Mouse (Mus musculus) right cerebral cortex, adult 2 months (tissue): ENCODE measurements at regions not wholly inside any gene's neighbourhood (a gene's known extent, or its start where the extent isn't known, plus 50 kb on each side); places are given as distances from the start of the nearest gene placed in this dataset.

ENCODE experiments used
- DNase-seq, 2 experiments: peaks; one replicate each; pipeline ENCODE4 v3.0.0; 2021 to 2022; ENCODE audit warnings: low spot score in 2 of 2

GRCm38 (mm10) chr1:94582526-94582925 is 530.2 kb upstream of the Pdcd1 start:
- DNase-seq, result no peak

DNA sequence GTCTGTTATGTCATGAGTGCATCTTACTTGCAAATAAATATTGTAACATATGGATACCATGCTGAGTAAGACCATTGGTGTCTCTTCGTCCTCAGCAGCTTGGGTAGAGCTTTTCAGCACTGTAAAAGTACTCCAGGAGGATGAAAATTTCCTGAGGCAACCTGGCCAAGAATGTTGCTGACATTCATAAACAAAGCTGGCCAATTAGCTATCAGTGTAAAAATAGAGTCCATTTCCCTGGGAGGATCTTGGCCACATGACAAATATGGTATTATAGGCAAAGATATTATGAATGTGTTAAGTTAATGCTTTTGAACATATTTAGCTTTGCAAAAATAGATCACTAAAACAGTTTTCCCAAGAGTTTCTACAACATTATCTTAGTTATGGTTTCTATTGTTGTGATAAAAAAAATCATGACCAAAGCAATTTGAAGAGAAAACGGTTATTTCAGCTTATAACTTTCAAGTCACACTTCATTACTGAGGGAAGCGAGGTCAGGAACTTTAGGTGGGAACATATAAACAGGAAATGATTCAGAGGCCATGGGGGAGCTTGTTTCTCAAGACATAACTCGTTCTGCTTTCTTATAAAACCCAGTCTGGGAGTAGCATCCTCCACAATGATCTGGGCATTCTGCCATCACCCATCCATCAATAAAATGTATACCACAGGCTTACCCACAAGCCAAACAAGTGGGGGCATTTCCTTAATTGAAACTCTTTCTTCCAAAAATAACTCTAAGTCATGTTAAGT is 529.5 kb upstream of the Pdcd1 start:
- no peak for DNase-seq

DNA sequence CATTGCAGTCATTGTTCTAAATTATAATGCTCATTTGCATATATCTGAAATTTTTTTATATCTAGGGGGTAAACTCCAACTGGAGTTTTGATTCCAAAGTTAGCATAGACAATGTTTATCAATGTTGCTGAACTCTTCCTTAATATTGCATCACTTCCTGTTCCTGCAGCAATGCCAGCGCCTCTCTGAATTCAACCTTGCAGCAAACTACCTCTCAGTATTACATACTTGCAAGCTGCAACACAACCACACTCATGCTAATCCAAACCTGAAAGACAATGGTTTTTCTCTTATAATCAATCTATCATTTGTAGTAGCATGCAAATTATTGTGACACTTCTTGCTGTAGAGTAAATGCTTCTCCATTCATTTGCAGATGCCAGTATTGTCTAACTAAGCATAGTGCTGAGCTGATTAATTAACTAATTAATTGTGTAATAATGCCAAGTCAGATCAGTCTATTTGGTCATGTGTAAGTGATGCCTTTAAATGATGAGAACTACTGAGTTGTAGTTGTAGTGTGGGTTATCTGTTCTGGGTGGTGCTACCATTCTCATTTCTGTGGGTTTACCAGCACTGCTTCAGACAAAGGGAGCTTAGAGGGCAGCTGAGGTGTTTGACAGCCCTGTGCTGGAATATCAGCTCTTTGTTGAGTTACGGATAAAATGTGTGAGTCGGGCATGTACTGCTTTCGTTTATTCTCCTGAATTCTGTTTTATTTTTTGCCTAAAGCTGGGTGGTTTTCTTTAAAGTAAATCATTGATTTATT is 480.6 kb upstream of the Pdcd1 start:
- no peak for DNase-seq

- no peak for DNase-seq
Measured at GRCm38 (mm10) chr1:94504080-94504520, 451.7 kb upstream of the Pdcd1 start.

DNA sequence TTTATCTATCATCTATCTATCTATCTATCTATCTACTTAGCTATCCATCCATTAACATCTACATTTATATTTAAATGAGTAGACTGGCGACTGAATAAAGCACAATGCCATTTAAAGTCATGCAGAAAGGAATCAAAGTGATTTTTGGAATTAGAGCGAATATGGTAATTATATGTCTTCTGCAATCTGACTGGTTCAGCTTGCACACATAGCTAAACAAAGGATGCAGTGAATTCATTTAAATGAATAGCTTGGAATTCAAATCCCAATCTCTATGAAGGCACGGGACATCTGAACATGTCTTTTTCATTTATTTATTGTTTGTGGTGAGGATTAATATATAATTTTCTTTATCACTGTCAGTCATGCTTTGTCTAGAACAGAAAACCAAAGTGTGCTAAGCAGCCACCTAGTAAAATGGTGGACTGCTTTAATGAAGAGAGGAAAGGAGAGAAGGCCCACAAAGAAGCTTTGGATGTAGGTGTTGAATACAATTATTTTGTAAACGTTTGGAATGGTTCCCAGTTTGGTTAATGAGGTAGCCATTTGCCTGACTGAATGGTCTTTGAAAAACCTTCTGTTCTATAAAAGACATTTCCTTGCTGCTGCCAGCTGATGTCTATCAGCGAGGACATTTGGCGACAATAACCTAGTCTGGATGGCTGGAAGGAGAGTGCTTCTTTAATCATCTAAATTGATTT is 451.2 kb upstream of the Pdcd1 start:
- no peak for DNase-seq

DNA sequence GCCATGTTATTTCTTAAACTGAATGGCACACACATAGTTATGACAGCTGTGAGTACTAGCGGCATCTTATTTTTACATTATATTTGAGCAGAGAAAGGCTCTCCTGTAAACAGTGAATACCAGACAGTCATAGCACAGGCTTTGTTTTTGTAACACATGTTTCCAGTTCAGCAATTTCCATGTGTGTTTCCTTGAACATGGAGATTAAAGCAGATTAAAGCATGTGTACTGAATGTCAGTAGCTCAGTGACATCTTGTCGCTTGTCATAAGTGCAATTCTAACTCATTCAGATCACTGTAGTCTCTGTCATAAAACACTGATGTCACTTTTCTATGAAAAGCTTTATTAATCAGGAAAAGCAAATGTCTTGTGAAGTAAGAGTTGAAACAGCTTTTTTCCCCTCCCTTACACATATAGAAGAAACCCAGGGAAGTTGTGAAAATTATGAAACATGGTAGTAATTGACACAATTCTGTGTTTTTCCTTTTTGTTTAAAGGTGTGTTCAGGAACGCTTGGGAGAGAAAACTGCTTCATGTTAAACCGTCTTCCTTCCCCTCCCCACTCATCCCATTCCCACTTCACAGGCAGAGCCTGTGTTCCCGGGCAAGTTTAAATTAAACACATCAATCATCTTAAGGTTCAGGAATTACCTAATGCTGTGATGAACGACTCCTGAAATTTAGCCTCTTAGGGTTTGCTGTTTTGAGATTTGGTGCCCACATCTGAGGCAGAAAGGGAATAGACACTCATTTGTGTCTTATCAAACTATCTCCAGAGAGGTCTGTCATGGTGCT is 449.9 kb upstream of the Pdcd1 start:
- DNase-seq, result no peak

GRCm38 (mm10) chr1:94496992-94497391 is 444.6 kb upstream of the Pdcd1 start:
- DNase-seq, result no peak

- DNase-seq, result no peak
Measured at GRCm38 (mm10) chr1:94496341-94496740, 444.0 kb upstream of the Pdcd1 start.

GRCm38 (mm10) chr1:94487062-94487461 is 434.7 kb upstream of the Pdcd1 start:
- DNase-seq, result no peak

GRCm38 (mm10) chr1:94469834-94470233 is 417.5 kb upstream of the Pdcd1 start:
- peak; percentile 18 to 23 for DNase-seq

DNA sequence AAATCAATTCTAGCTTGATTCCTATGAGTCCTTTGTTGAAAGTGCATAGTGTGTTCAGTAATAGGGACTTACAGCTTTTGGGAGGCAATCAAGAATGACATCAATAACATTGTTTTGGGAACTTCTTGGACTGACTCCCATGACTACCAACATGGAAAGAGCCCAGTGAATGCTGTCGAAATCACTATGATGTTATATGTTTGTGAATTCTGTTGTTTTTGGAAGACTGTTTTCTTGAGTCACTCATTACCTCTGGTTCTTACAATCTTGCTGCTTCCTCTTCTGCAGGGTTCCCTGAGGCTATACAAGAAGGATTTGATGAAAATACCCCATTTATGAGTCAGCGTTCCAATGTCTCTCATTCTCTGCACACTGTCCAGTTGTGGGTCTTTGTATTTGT is 371.4 kb upstream of the Pdcd1 start:
- no peak for DNase-seq

DNA sequence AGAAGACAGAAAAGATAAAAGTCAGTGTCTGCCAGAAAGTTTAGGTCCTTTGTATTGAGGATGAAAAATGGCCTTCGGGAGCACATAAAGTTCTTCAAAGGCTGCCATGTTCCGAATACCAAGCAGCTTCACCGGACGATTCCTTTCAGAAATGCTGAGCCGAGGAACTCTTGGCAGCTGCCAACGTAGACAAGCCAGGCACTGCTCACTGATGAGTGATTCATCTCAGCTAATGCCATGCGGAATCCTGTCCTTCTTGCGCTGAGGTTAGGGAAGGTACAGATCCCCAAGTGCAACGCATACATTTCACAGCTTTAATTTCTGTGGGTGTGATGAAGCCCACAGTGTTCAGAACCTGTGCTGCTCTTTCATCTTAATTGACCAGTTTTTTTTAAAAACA is 360.7 kb upstream of the Pdcd1 start:
- DNase-seq, result peak; percentile 5 to 6

DNA sequence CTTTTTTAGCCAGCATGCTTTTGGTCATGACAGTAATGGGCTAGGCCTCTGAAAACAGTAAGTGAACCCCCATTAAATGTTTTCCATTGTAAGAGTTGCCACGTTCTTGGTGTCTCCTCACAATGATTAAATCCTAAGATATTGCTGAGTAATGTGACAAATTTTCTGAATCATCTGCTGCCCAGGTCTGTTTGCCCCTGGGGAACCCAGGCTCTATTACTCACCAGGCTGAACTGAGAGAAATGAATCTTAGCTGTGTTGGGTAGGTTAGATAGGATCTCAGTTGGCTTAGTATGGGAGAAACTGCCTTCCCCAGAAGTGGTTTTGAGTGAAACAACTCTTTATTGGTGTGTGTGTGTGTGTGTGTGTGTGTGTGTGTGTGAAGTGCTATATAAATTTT is 314.3 kb upstream of the Pdcd1 start:
- DNase-seq, result no peak

DNA sequence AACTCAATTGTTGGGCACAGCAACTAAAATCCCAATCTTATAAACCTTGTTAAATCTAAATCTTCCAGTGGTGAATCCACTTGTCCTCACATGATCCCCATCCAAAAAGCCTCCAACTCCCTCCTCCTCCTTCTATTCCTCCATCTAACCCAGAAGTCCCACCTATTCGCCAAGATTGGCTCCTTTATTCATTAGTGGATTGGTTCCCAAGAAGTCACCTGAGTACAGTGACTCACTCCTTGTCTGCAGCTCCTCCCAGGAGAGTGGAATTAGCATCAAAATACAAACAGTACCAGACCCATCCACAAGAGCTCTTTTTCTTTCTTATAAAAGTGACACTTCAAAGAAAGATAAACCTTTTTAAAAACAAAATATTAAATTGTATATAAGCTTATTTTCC is 304.6 kb upstream of the Pdcd1 start:
- DNase-seq, result no peak

- no peak for DNase-seq
Measured at GRCm38 (mm10) chr1:94355873-94356272, 303.5 kb upstream of the Pdcd1 start.

GRCm38 (mm10) chr1:94342576-94342975 is 290.2 kb upstream of the Pdcd1 start:
- no peak for DNase-seq

- DNase-seq, result no peak
Measured at GRCm38 (mm10) chr1:94341237-94341636, 288.9 kb upstream of the Pdcd1 start.

- DNase-seq, result no peak
Measured at GRCm38 (mm10) chr1:94318029-94318428, 265.7 kb upstream of the Pdcd1 start.

DNA sequence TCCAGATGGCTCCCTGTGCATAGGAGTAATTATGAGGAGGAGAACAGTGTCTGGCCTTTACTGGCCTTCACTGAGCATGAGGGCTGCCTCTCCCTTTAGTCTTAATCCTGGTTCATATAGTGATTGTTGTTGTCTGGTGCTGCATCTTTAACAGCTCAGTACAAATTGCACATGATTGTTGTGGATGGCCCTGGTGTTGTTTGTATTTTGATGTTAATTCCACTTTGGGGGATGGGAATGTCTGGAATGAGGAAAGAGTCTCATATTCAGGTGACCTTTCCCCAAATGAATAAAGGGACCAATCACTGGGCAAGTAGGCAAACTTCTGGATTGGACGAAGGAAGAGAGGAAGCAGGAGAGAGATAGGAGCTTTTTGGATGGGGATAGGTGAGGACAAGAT is 246.0 kb upstream of the Pdcd1 start:
- DNase-seq, result no peak

- no peak for DNase-seq
Measured at GRCm38 (mm10) chr1:94272569-94272968, 220.2 kb upstream of the Pdcd1 start.

DNA sequence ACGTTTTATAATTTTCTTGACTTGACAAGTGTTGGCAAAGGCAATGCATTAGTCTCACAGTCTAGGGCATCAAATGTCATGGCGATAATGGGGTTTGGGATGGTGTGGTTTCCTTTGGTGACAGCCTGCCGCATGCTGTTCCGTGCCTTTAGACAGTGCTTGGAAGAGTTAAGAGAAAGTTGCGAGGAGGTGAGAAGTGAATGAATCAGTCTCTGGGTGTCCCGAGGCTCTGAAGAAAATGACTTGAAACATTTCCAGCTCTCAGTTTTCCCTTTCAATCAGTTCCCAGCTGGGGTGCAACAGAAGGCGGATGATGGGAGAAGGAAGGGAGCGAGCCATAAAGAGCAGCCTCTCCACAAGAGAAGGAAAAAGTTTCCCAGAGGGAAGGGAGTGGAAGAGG is 211.0 kb upstream of the Pdcd1 start:
- DNase-seq, result peak; percentile 17 to 35

GRCm38 (mm10) chr1:94235426-94235825 is 183.1 kb upstream of the Pdcd1 start:
- no peak for DNase-seq
